Mouse (Mus musculus) erythroblast, embryonic 14.5 days (primary cell): Measurements from ENCODE around the gene Cblb.

ENCODE experiments used
- GATA1 ChIP-seq: IDR thresholded peaks from 2 replicates; pipeline ENCODE4 v1.6.1; 2012; ENCODE audit warnings: low read length, inconsistent platforms, mixed read lengths
- TAL1 ChIP-seq: IDR thresholded peaks from 3 replicates; pipeline ENCODE4 v1.6.1; 2012; ENCODE audit warnings: low read length, inconsistent platforms, mixed read lengths

DNA sequence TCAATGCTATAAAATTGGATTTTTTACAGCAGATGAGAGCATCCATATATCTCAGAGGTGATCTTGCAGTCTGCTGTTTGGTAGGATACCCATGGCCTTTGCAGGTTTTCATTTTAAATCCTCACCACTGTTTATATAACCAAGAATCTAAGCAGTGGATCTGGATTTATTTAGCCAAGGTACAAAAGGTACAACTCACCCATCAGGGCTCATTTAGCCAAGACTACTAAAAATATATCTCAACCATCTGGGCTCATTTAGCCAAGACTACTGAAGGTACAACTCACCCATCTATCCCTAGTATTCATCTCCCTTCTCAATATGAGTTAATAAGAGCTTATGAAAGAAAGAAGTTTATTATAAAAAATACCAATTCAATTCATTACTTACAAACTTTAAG, 142.2 kb downstream of the Cblb start:
- TF ChIP-seq TAL1 (no peak), GATA1 (no peak)
